Mouse (Mus musculus): ENCODE measurements around the gene Rnaset2b. TPM values are rescaled to one million over a fixed set of nuclear protein-coding genes. Genes with fewer than 3 reads are reported as not detected.
"Not testable (repeated sequence)": the region's sequence is repeated elsewhere in the genome, so short reads cannot be mapped to it uniquely, and the experiment has no call there.

The Rnaset2b gene
- polyA plus RNA-seq, 1 experiment from 2014 or later = 66.0 TPM

GRCm38 (mm10) chr17:6978287-6979248 lies 8.1 kb downstream of the Rnaset2b start, which contains the start of gene Gm49721:
Gene Gm49721 (plus strand): TSS chr17:6978904.
- H3K4me1 ChIP-seq (ENCODE audit: control insufficient read depth, insufficient read depth, low read length); H3K9me3 ChIP-seq (ENCODE audit: control insufficient read depth, low read length); H3K36me3 ChIP-seq (ENCODE audit: control insufficient read depth, insufficient read depth, low read length); H3K27ac ChIP-seq (ENCODE audit: low read depth, low read length); H3K27me3 ChIP-seq (ENCODE audit: control insufficient read depth, insufficient read depth, low read length): not testable (repeated sequence)
- peak; percentile 97 for ATAC-seq (ENCODE audit: low read depth)
- Histone ChIP-seq H3K4me2 (ENCODE audit: low read depth, low read length) (peak within 1 kb of the TSS; percentile 48), H3K4me3 (ENCODE audit: low read depth, low read length) (peak within 1 kb of the TSS; percentile 39), H3K9ac (replicated peaks; ENCODE audit: low read depth, low read length) (peak within 1 kb of the TSS; percentile 44; the same call in 1 of the 2 replicates)
- under 1% methylated on average over 37 of the region's 68 CpGs for WGBS

- H3K27ac ChIP-seq (ENCODE audit: low read depth, low read length); H3K27me3 ChIP-seq (ENCODE audit: control insufficient read depth, insufficient read depth, low read length); ATAC-seq (ENCODE audit: low read depth); H3K4me1 ChIP-seq (ENCODE audit: control insufficient read depth, insufficient read depth, low read length); H3K36me3 ChIP-seq (ENCODE audit: control insufficient read depth, insufficient read depth, low read length); H3K9me3 ChIP-seq (ENCODE audit: control insufficient read depth, low read length): not testable (repeated sequence)
- H3K9ac ChIP-seq (replicated peaks; ENCODE audit: low read depth, low read length) = peak overlapping the region; percentile 44; the same call in 1 of the 2 replicates
- H3K4me3 ChIP-seq (ENCODE audit: low read depth, low read length) = peak overlapping the region; percentile 39
- 28% methylated on average over 5 of the region's 5 CpGs for WGBS
- H3K4me2 ChIP-seq (ENCODE audit: low read depth, low read length) = peak overlapping the region; percentile 48
These were observed 8.9 kb downstream of the Rnaset2b start for GRCm38 (mm10) chr17:6979380-6979779.

GRCm38 (mm10) chr17:6980144-6980543 lies 9.7 kb downstream of the Rnaset2b start:
- H3K27ac ChIP-seq (ENCODE audit: low read depth, low read length); H3K9me3 ChIP-seq (ENCODE audit: control insufficient read depth, low read length); H3K4me2 ChIP-seq (ENCODE audit: low read depth, low read length); H3K4me3 ChIP-seq (ENCODE audit: low read depth, low read length); H3K27me3 ChIP-seq (ENCODE audit: control insufficient read depth, insufficient read depth, low read length); H3K9ac ChIP-seq (replicated peaks; ENCODE audit: low read depth, low read length); H3K36me3 ChIP-seq (ENCODE audit: control insufficient read depth, insufficient read depth, low read length); ATAC-seq (ENCODE audit: low read depth); H3K4me1 ChIP-seq (ENCODE audit: control insufficient read depth, insufficient read depth, low read length): not testable (repeated sequence)
- 94% methylated on average over 5 of the region's 8 CpGs for WGBS

GRCm38 (mm10) chr17:6986118-6986517 lies 15.7 kb downstream of the Rnaset2b start:
- H3K4me1 ChIP-seq (ENCODE audit: control insufficient read depth, insufficient read depth, low read length); H3K4me2 ChIP-seq (ENCODE audit: low read depth, low read length); H3K27ac ChIP-seq (ENCODE audit: low read depth, low read length); H3K9ac ChIP-seq (replicated peaks; ENCODE audit: low read depth, low read length); H3K9me3 ChIP-seq (ENCODE audit: control insufficient read depth, low read length); H3K4me3 ChIP-seq (ENCODE audit: low read depth, low read length); ATAC-seq (ENCODE audit: low read depth); H3K36me3 ChIP-seq (ENCODE audit: control insufficient read depth, insufficient read depth, low read length); H3K27me3 ChIP-seq (ENCODE audit: control insufficient read depth, insufficient read depth, low read length): not testable (repeated sequence)
- WGBS = 94% methylated on average over 1 of the region's 1 CpGs

- not testable (repeated sequence) for H3K4me1 ChIP-seq (ENCODE audit: control insufficient read depth, insufficient read depth, low read length); H3K27me3 ChIP-seq (ENCODE audit: control insufficient read depth, insufficient read depth, low read length); H3K36me3 ChIP-seq (ENCODE audit: control insufficient read depth, insufficient read depth, low read length); H3K4me3 ChIP-seq (ENCODE audit: low read depth, low read length); H3K27ac ChIP-seq (ENCODE audit: low read depth, low read length); H3K9ac ChIP-seq (replicated peaks; ENCODE audit: low read depth, low read length); H3K4me2 ChIP-seq (ENCODE audit: low read depth, low read length); H3K9me3 ChIP-seq (ENCODE audit: control insufficient read depth, low read length); ATAC-seq (ENCODE audit: low read depth)
- no CpG with 5 or more reads among the region's 6 CpGs for WGBS
These were observed 25.1 kb downstream of the Rnaset2b start for GRCm38 (mm10) chr17:6995504-6995903.

GRCm38 (mm10) chr17:6996826-6997225 lies 26.4 kb downstream of the Rnaset2b start:
- not testable (repeated sequence) for H3K36me3 ChIP-seq (ENCODE audit: control insufficient read depth, insufficient read depth, low read length); H3K4me2 ChIP-seq (ENCODE audit: low read depth, low read length); H3K4me3 ChIP-seq (ENCODE audit: low read depth, low read length); H3K9me3 ChIP-seq (ENCODE audit: control insufficient read depth, low read length); ATAC-seq (ENCODE audit: low read depth); H3K9ac ChIP-seq (replicated peaks; ENCODE audit: low read depth, low read length); H3K4me1 ChIP-seq (ENCODE audit: control insufficient read depth, insufficient read depth, low read length); H3K27ac ChIP-seq (ENCODE audit: low read depth, low read length); H3K27me3 ChIP-seq (ENCODE audit: control insufficient read depth, insufficient read depth, low read length)
- WGBS = 94% methylated on average over 8 of the region's 8 CpGs

- not testable (repeated sequence) for ATAC-seq (ENCODE audit: low read depth); H3K9ac ChIP-seq (replicated peaks; ENCODE audit: low read depth, low read length); H3K36me3 ChIP-seq (ENCODE audit: control insufficient read depth, insufficient read depth, low read length); H3K4me3 ChIP-seq (ENCODE audit: low read depth, low read length); H3K27me3 ChIP-seq (ENCODE audit: control insufficient read depth, insufficient read depth, low read length); H3K4me2 ChIP-seq (ENCODE audit: low read depth, low read length); H3K4me1 ChIP-seq (ENCODE audit: control insufficient read depth, insufficient read depth, low read length); H3K27ac ChIP-seq (ENCODE audit: low read depth, low read length); H3K9me3 ChIP-seq (ENCODE audit: control insufficient read depth, low read length)
- WGBS = no CpG with 5 or more reads among the region's 7 CpGs
These were observed 27.5 kb downstream of the Rnaset2b start for GRCm38 (mm10) chr17:6997778-6998490.

GRCm38 (mm10) chr17:7001790-7002585 lies 31.6 kb downstream of the Rnaset2b start:
- H3K36me3 ChIP-seq (ENCODE audit: control insufficient read depth, insufficient read depth, low read length); H3K27me3 ChIP-seq (ENCODE audit: control insufficient read depth, insufficient read depth, low read length); H3K4me2 ChIP-seq (ENCODE audit: low read depth, low read length); H3K4me3 ChIP-seq (ENCODE audit: low read depth, low read length); H3K9ac ChIP-seq (replicated peaks; ENCODE audit: low read depth, low read length); H3K4me1 ChIP-seq (ENCODE audit: control insufficient read depth, insufficient read depth, low read length); H3K9me3 ChIP-seq (ENCODE audit: control insufficient read depth, low read length); ATAC-seq (ENCODE audit: low read depth); H3K27ac ChIP-seq (ENCODE audit: low read depth, low read length): not testable (repeated sequence)
- 59% methylated on average over 7 of the region's 12 CpGs for WGBS

Measured in neural tube, embryonic 14.5 days (tissue).